Comparison of ENCODE assay signal across 10 mouse cellular contexts in the genomic region with DNA sequence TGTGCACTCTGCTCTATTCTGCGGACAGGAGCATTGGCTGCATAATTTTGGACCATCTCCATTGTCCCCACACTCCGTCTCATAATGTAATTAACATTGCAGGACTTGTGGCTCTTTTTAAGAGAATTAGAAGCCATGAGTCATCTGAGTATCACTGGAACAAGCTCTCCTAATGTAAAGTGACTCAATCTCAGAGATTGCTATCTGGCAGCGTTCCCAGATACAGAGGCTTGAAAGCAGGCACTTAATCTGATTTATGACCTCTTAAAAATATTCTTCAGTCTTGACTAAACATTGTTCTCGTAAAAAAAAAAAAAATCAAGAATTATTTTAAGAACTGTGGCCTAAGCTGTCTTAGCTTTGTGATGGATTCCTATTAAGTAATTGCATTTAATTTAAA.
DNase-seq lines count a peak whose midpoint lies in the region; ATAC-seq and TF ChIP-seq lines count a peak whose summit lies in the region.
"Had no signal": no experiment of that assay in that cellular context is flagged by ENCODE, and none has a peak within 500 bp of the region (broad histone marks: within the 10 kb centered on the region; RNA-seq: fewer than 3 reads in every experiment).

No protein-coding gene starts in this region.

- no peak for TF ChIP-seq POLR2A in lung, adult 2 months (IDR thresholded peaks at IDR 0.05; ENCODE audit: borderline replicate concordance, extremely low read depth, low read depth, low read length)

- peak overlapping the region; percentile 13; the same call in 1 of the 2 replicates for H3K27ac ChIP-seq in kidney, embryonic 15.5 days
- H3K27ac ChIP-seq in neural tube, embryonic 14.5 days (ENCODE audit: low read depth, low read length), result no peak overlapping the region
- H3K27ac ChIP-seq in midbrain, embryonic 10.5 days (replicated peaks), result no peak overlapping the region
- no peak overlapping the region for H3K27ac ChIP-seq in hindbrain, embryonic 12.5 days

- H3K27me3 ChIP-seq in kidney, embryonic 15.5 days, result no peaks in the 10 kb centered on the region
- H3K27me3 ChIP-seq in neural tube, embryonic 14.5 days (ENCODE audit: control insufficient read depth, insufficient read depth, low read length), result no peaks in the 10 kb centered on the region
- H3K27me3 ChIP-seq in midbrain, embryonic 10.5 days (ENCODE audit: low read depth, poor library complexity, severe bottlenecking), result no peaks in the 10 kb centered on the region
- no peaks in the 10 kb centered on the region for H3K27me3 ChIP-seq in hindbrain, embryonic 12.5 days

- H3K4me2 ChIP-seq in kidney, embryonic 15.5 days, result no peak overlapping the region
- no peak overlapping the region for H3K4me2 ChIP-seq in neural tube, embryonic 14.5 days (ENCODE audit: low read depth, low read length)
- H3K4me2 ChIP-seq in hindbrain, embryonic 12.5 days (replicated peaks), result no peak overlapping the region

- no peaks in the 10 kb centered on the region for H3K36me3 ChIP-seq in kidney, embryonic 15.5 days
- H3K36me3 ChIP-seq in neural tube, embryonic 14.5 days (ENCODE audit: control insufficient read depth, insufficient read depth, low read length), result no peaks in the 10 kb centered on the region
- no peaks in the 10 kb centered on the region for H3K36me3 ChIP-seq in midbrain, embryonic 10.5 days
- H3K36me3 ChIP-seq in hindbrain, embryonic 12.5 days, result no peaks in the 10 kb centered on the region

- H3K4me3 ChIP-seq in lung, adult 2 months (replicated peaks; ENCODE audit: extremely low read depth, low read depth, low read length), result no peak overlapping the region
- H3K4me3 ChIP-seq in kidney, embryonic 15.5 days (replicated peaks), result no peak overlapping the region
- H3K4me3 ChIP-seq in neural tube, embryonic 14.5 days (ENCODE audit: low read depth, low read length), result no peak overlapping the region
- H3K4me3 ChIP-seq in midbrain, embryonic 10.5 days, result no peak overlapping the region
- no peak overlapping the region for H3K4me3 ChIP-seq in hindbrain, embryonic 12.5 days

- ATAC-seq in kidney, embryonic 15.5 days (replicated peaks; ENCODE audit: low FRiP score), result peak; percentile 84
- peak; percentile 72; the same call in 1 of the 2 replicates for ATAC-seq in neural tube, embryonic 14.5 days (ENCODE audit: low read depth)
- ATAC-seq in hindbrain, embryonic 12.5 days (ENCODE audit: low FRiP score), result no peak

- peak; percentile 34 to 46 for DNase-seq in lung, adult 18-20 months
- DNase-seq in lung, adult 2 months, result no peak
- DNase-seq in adrenal gland, adult (ENCODE audit: inconsistent age in 2 of 2, low spot score in 1 of 2), result peak; percentile 74 to 88
- DNase-seq in heart, adult 9 months (ENCODE audit: low spot score in 2 of 2), result no peak
- DNase-seq in midbrain, embryonic 10.5 days (ENCODE audit: low spot score), result no peak
- DNase-seq: gastrocnemius, postnatal 14 days; right cerebral cortex, postnatal 25 days had no signal

- H3K9ac ChIP-seq in kidney, embryonic 15.5 days, result no peak overlapping the region
- no peak overlapping the region for H3K9ac ChIP-seq in neural tube, embryonic 14.5 days (replicated peaks; ENCODE audit: low read depth, low read length)
- no peak overlapping the region for H3K9ac ChIP-seq in hindbrain, embryonic 12.5 days

- WGBS in lung, adult 2 months, result 24% methylated on average over 4 of the region's 4 CpGs
- WGBS in kidney, embryonic 15.5 days, result 19% methylated on average over 4 of the region's 4 CpGs
- WGBS in neural tube, embryonic 14.5 days, result 39% methylated on average over 4 of the region's 4 CpGs
- WGBS in midbrain, embryonic 10.5 days, result 84% methylated on average over 4 of the region's 4 CpGs
- WGBS in hindbrain, embryonic 12.5 days, result 78% methylated on average over 4 of the region's 4 CpGs

- no peaks in the 10 kb centered on the region for H3K9me3 ChIP-seq in kidney, embryonic 15.5 days (replicated peaks)
- H3K9me3 ChIP-seq in neural tube, embryonic 14.5 days (ENCODE audit: control insufficient read depth, low read length), result no peaks in the 10 kb centered on the region
- no peaks in the 10 kb centered on the region for H3K9me3 ChIP-seq in midbrain, embryonic 10.5 days (replicated peaks)
- H3K9me3 ChIP-seq in hindbrain, embryonic 12.5 days (replicated peaks), result no peaks in the 10 kb centered on the region

- H3K4me1 ChIP-seq in lung, adult 2 months (ENCODE audit: control insufficient read depth, insufficient read depth, low read length), result no peaks in the 10 kb centered on the region
- H3K4me1 ChIP-seq in kidney, embryonic 15.5 days, result peaks cover 4% of the 10 kb centered on the region; the same call in 1 of the 2 replicates
- H3K4me1 ChIP-seq in neural tube, embryonic 14.5 days (ENCODE audit: control insufficient read depth, insufficient read depth, low read length), result no peaks in the 10 kb centered on the region
- no peaks in the 10 kb centered on the region for H3K4me1 ChIP-seq in midbrain, embryonic 10.5 days
- H3K4me1 ChIP-seq in hindbrain, embryonic 12.5 days, result no peaks in the 10 kb centered on the region

- no peak for TF ChIP-seq CTCF in lung, adult 2 months (IDR thresholded peaks at IDR 0.05; ENCODE audit: insufficient read depth, low read length)

Comparison
In these comparisons a context has a peak if more than half of its experiments do, and no peak if none do; other contexts are left out.
1. DNase-seq: peak in lung, adult 18-20 months (2 of 2) and adrenal gland, adult (2 of 2); none in lung, adult 2 months (single experiment), heart, adult 9 months (0 of 2) and midbrain, embryonic 10.5 days (single experiment).